Mouse (Mus musculus): ENCODE data around the gene Tmem132c.

- TF ChIP-seq CTCF (IDR thresholded peaks at IDR 0.05; ENCODE audit: extremely low read depth, insufficient read length, insufficient replicate concordance, low read depth, low read length) (no peak), POLR2A (IDR thresholded peaks at IDR 0.05; ENCODE audit: low read depth, low read length) (no peak)
Observed at GRCm38 (mm10) chr5:127242763-127243160, 1.2 kb downstream of the Tmem132c start.

Data from small intestine, adult 2 months (tissue).